Mouse (Mus musculus) CH12.LX (cell line): ENCODE measurements at regions not wholly inside any gene's neighbourhood (a gene's known extent, or its start where the extent isn't known, plus 50 kb on each side); places are given as distances from the start of the nearest gene placed in this dataset.

Experiments used
- CTCF ChIP-seq, 2 experiments: IDR thresholded peaks in 1 of 2; conservative IDR thresholded peaks in 1 of 2; 2 replicates each; pipeline ENCODE4 v1.5.1; 2011 to 2012; ENCODE audit warnings: low read depth in 2 of 2, low read length in 2 of 2, improper control_type of control experiment in 1 of 2, inconsistent platforms in 1 of 2, mild to moderate bottlenecking in 1 of 2, moderate library complexity in 1 of 2
- EP300 ChIP-seq: IDR thresholded peaks from 2 replicates; pipeline ENCODE4 v1.6.1; 2011; ENCODE audit warnings: low read length, improper control_type of control experiment
- IRF4 ChIP-seq: IDR thresholded peaks from 2 replicates; pipeline ENCODE4 v1.6.1; 2014; ENCODE audit warnings: low read depth, mild to moderate bottlenecking, inconsistent platforms, low read length, improper control_type of control experiment

- TF ChIP-seq EP300 (no peak), CTCF (conservative IDR thresholded peaks at IDR 0.05 in 1 of 2, IDR thresholded peaks at IDR 0.05 in 1 of 2; ENCODE audit: low read depth in 2 of 2, low read length in 2 of 2) (no peak), IRF4 (no peak)
These were observed 537.0 kb downstream of the Ebf1 start for GRCm38 (mm10) chr11:45154070-45154469.
